Mouse (Mus musculus) kidney, embryonic 14.5 days (tissue): ENCODE results near the gene Smlr1. TPM values are rescaled to one million over a fixed set of nuclear protein-coding genes. Genes with fewer than 3 reads are reported as not detected.

ENCODE experiments used
- ATAC-seq: fragments of 200-750 bp; cut with Nextera tagmentation; 2 replicates; pipeline ENCODE4 v1.8.0; 2017; ENCODE audit warnings: moderate number of reproducible peaks, mild to moderate bottlenecking, moderate TSS enrichment, moderate library complexity; ENCODE audit not compliant: low FRiP score, low TSS enrichment
- H3K27ac ChIP-seq: fragments of 300-500 bp; sonication (generic); 2 replicates; pipeline ENCODE4 v1.5.1; 2014; ENCODE audit warnings: low read depth, mild to moderate bottlenecking, low read length, moderate library complexity, mixed read lengths
- H3K27me3 ChIP-seq: fragments of 300-500 bp; sonication (generic); 2 replicates; pipeline ENCODE4 v1.6.1; 2014; ENCODE audit warnings: mild to moderate bottlenecking, low read length; ENCODE audit not compliant: control insufficient read depth, insufficient read depth
- H3K36me3 ChIP-seq: fragments of 300-500 bp; sonication (generic); 2 replicates; pipeline ENCODE4 v1.6.1; 2014; ENCODE audit warnings: low read length, mixed read lengths; ENCODE audit not compliant: control insufficient read depth, insufficient read depth
- H3K4me1 ChIP-seq: fragments of 300-500 bp; sonication (generic); 2 replicates; pipeline ENCODE4 v1.6.1; 2014; ENCODE audit warnings: low read length, mixed read lengths; ENCODE audit not compliant: control insufficient read depth, insufficient read depth
- H3K4me2 ChIP-seq: fragments of 300-500 bp; sonication (generic); replicated peaks from 2 replicates; pipeline ENCODE4 v1.6.1; 2014; ENCODE audit warnings: low read depth, mild to moderate bottlenecking, low read length
- H3K4me3 ChIP-seq: fragments of 300-500 bp; sonication (generic); 2 replicates; pipeline ENCODE4 v1.5.1; 2014; ENCODE audit warnings: mild to moderate bottlenecking, low read length
- H3K9ac ChIP-seq: fragments of 300-500 bp; sonication (generic); 2 replicates; pipeline ENCODE4 v1.6.1; 2014; ENCODE audit warnings: low read depth, mild to moderate bottlenecking, low read length, moderate library complexity
- H3K9me3 ChIP-seq: fragments of 300-500 bp; sonication (generic); 2 replicates; pipeline ENCODE4 v1.6.1; 2016; ENCODE audit warnings: low read length; ENCODE audit not compliant: control insufficient read depth
- WGBS: fragments of 180-500 bp; shearing (Covaris S2); extraction: QIAGEN DNeasy Blood & Tissue Kit; methylation state at CpG from one replicate; pipeline ENCODE4 v1.1.7; 2014; 5-methylcytosine and 5-hydroxymethylcytosine counted together
- polyA plus RNA-seq: library from polyadenylated mRNA; unstranded; fragments of >200 nt; fragmentation: Nextera tagmentation; extraction: Ambion mirVana; gene quantifications from 2 replicates; pipeline ENCODE4 v1.2.1, GENCODE M21; 2014

Gene Smlr1
- not detected in 2 replicates for polyA plus RNA-seq

DNA sequence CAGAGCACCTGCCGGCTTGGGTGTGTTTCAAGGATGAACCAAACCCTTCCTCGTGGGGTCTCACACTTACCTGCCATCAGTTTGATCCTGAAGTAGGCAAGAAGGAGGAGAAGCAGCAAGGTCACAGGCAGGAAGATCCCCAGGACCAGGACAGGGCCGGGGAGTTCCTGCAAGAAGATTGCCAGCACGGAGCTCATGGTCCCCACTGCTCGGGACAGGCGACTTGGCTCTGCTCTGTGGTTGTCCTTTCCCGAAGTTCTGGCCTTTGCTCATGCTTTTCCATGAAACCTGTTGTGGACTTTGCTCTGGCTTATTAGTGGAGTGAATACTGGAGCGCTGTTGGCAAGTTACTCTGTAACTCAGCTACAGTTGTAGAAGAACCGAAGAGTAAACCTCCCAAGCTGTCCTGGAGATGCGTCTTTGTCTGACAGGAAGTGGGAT, at the start of gene Smlr1:
Gene Smlr1, minus strand, starts transcription at position 377 of the 441 bp plus-strand sequence.
- no peaks in the 10 kb centered on the region for H3K4me1 ChIP-seq
- no peak for ATAC-seq
- no peak within 1 kb of the TSS for H3K4me3 ChIP-seq
- H3K36me3 ChIP-seq = no peaks in the 10 kb centered on the region
- no peak within 1 kb of the TSS for H3K4me2 ChIP-seq
- no peaks in the 10 kb centered on the region for H3K9me3 ChIP-seq
- no peak within 1 kb of the TSS for H3K9ac ChIP-seq
- WGBS = 86% methylated on average over 10 of the region's 10 CpGs
- no peaks in the 10 kb centered on the region for H3K27me3 ChIP-seq
- H3K27ac ChIP-seq = no peak within 1 kb of the TSS

DNA sequence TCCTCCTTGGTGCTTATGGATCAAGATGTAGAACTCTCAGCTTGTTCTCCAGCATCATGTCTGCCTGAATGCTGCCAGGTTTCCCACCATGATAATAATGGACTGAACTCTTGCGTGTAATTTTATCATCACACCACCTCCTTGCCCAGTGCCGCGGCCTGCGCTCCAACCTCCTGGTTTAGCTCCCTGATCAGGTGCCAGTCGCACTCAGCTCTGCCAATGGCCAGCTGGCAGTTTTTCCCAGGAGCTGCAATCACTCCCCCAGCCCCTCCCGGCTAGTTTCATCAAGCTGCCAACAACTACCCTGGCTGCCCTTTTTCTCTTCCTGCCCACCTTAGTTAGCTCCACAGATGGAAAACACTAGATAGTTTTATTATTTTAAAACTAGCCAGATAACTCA, 48.8 kb upstream of the Smlr1 start:
- Histone ChIP-seq H3K4me2 (no peak overlapping the region), H3K9me3 (no peaks in the 10 kb centered on the region), H3K36me3 (no peaks in the 10 kb centered on the region), H3K27me3 (no peaks in the 10 kb centered on the region), H3K9ac (no peak overlapping the region), H3K4me1 (no peaks in the 10 kb centered on the region), H3K4me3 (no peak overlapping the region), H3K27ac (no peak overlapping the region)
- WGBS = 94% methylated on average over 6 of the region's 6 CpGs
- ATAC-seq = no peak

DNA sequence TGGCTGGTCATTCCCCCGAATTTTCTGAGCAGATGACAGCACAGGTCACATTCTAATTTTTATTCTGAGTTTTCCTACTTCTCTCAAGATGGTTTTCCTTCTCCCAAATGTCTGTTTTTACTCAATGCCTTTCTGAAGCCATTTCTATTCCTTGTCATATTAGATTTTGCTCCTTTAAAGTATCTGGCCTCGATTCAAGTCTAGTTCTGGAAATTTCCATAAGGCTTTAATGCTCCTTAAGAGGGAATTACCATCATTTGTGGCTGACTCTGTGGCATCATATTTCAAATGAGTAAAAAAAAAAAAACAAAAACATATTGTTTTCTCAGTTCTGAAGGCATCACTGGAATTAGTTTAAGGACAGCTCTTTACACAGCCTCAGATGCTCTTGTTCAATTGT, 44.0 kb upstream of the Smlr1 start:
- Histone ChIP-seq H3K9me3 (no peaks in the 10 kb centered on the region), H3K27me3 (no peaks in the 10 kb centered on the region), H3K9ac (no peak overlapping the region), H3K4me1 (no peaks in the 10 kb centered on the region), H3K36me3 (no peaks in the 10 kb centered on the region), H3K4me2 (no peak overlapping the region), H3K4me3 (no peak overlapping the region), H3K27ac (no peak overlapping the region)
- ATAC-seq = no peak
- WGBS = 77% methylated on average over 2 of the region's 2 CpGs

DNA sequence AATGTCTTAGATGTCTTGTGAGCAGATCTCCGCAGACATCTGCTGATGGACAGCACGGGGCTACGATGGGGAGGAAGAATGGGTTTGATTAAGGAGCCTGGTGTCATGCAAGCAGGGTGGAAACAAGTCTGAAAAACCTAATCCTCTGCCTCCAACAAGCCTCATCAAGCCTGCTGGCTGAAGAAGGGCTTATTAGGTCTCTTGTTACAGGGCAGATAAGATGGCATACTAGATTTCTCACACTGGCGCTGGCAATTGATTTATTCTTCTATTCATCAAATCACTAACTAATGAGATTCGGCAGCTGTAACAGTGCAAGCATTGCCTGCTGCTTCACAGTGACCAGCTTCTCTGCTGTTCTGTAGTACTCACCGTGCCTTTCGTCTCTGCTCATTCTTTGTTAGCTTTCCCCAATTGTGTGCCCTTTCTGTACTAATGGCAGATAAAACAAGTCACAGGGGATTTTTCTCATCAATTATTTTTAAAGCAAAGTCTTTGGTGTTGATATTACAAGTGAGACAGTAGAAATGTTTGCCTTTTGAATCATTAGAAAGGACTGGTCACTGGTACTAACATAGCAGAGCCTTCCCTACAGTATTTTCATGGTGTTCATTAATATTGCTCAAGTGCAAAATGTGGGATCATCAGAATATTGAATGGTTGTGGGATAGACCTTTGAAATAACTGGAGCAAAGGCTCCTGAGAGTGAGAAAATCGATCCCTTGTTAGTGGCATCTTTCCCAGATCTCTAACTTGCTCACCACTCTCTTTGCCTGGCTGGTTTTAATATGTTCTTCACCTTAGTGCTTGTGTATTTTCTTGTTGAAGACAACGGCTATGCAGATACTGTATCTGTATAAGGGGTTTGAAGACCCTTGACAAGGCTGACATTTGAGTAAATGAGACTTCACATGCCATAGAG, 35.5 kb upstream of the Smlr1 start:
- no peaks in the 10 kb centered on the region for H3K4me1 ChIP-seq
- peak; percentile 43; the same call in 1 of the 2 replicates for ATAC-seq
- 28% methylated on average over 9 of the region's 9 CpGs for WGBS
- H3K36me3 ChIP-seq = no peaks in the 10 kb centered on the region
- H3K27ac ChIP-seq = no peak overlapping the region
- no peak overlapping the region for H3K4me3 ChIP-seq
- H3K27me3 ChIP-seq = no peaks in the 10 kb centered on the region
- H3K9ac ChIP-seq = no peak overlapping the region
- H3K9me3 ChIP-seq = no peaks in the 10 kb centered on the region
- H3K4me2 ChIP-seq = no peak overlapping the region

DNA sequence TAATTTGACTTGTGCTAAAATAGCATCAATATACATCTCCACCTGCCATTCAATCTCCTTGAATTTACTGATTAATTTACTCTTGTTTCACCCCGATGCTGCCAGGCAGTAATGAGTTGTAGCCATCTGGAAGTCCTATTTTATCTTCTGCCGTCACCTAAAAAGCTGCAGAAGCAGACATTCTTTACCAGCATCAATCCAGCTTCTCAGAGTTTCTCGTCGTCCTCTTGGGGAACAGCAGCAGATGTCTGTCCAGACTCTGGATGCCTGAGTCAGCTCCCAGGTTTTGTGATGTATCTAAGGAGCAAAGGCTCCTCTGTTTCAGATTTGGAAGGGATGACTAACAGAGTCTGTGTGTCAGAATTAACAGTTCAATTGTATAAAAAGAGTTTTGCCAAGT, 16.9 kb upstream of the Smlr1 start:
- H3K4me1 ChIP-seq = no peaks in the 10 kb centered on the region
- no peak for ATAC-seq
- H3K9ac ChIP-seq = no peak overlapping the region
- no peak overlapping the region for H3K27ac ChIP-seq
- 54% methylated on average over 4 of the region's 4 CpGs for WGBS
- H3K4me3 ChIP-seq = no peak overlapping the region
- H3K36me3 ChIP-seq = no peaks in the 10 kb centered on the region
- H3K27me3 ChIP-seq = no peaks in the 10 kb centered on the region
- H3K9me3 ChIP-seq = no peaks in the 10 kb centered on the region
- H3K4me2 ChIP-seq = no peak overlapping the region

DNA sequence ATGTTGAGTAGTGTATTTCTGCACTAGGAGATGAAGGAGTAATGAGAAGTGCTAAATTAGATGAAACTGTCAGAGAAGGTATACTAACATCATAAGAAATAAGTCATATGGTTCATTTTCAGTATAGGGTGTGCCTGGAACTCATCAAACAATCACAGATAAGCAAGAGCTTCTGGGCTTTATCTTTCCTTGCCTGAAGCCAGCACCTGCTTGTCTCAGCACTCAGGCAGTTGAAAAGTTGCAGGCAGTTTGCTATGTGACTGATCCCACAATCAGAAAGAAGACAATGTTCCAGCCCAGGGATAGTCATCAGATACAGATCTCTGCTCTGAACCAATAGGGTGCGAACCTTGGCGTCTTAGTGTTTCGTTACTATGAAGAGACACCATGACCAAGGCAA, 5.0 kb upstream of the Smlr1 start:
- H3K4me3 ChIP-seq = no peak overlapping the region
- no peak for ATAC-seq
- 96% methylated on average over 3 of the region's 3 CpGs for WGBS

DNA sequence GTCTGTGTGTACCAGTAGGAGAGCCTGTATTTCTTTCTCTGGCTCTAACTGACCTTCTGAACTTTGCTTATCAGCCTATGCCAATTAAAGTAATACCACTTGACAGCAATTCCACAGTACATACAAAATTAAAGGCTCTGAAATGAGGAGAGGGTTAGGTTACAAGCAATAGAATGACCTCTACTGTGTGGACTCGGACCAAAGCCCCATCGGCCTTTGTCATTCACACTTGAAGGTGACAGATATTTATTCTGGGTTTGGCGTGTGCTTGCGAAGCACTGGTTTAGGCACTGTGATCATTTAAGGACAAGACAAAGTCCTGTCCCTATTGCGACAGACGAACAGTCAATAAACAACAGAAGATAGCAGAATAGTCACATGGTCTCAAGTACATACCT, 3.7 kb upstream of the Smlr1 start:
- no peaks in the 10 kb centered on the region for H3K4me1 ChIP-seq
- no peaks in the 10 kb centered on the region for H3K36me3 ChIP-seq
- 76% methylated on average over 6 of the region's 6 CpGs for WGBS

More for the DNA sequence above, 5.0 kb upstream of the Smlr1 start:
- no peak overlapping the region for H3K27ac ChIP-seq
- H3K27me3 ChIP-seq = no peaks in the 10 kb centered on the region
- H3K4me2 ChIP-seq = no peak overlapping the region
- no peak overlapping the region for H3K9ac ChIP-seq
- no peaks in the 10 kb centered on the region for H3K36me3 ChIP-seq
- no peaks in the 10 kb centered on the region for H3K9me3 ChIP-seq
- no peaks in the 10 kb centered on the region for H3K4me1 ChIP-seq

DNA sequence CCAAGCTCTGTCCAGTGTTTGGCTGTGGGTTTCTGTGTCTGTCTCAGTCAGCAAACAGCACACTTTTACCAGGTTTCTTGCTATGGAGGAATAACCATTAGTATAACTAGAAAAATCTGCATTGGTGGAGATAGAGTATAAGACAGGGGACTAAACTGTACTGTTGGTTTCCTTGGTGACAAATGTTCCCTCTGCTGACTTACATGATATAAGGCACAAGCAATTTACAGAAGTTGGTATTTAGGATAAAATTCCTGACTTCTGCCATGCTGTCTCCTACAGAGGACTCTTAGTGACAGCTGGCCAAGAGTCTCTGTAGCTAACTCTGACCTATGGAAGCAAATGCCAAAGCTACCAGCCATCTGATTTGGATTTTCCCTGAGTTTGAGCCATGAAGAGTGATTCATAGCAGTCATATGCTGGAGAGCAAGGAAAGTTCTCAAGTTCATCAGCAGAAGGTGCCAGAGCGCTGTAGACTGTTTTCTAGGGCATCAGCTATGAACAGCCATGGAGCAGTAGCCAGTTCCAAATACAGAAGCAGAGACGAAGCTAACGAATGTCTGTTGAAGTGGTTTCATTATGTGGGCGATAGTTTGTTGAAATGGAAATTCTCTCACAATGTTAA, 3.2 kb upstream of the Smlr1 start:
- no peaks in the 10 kb centered on the region for H3K9me3 ChIP-seq

More for the DNA sequence above, 3.7 kb upstream of the Smlr1 start:
- no peaks in the 10 kb centered on the region for H3K9me3 ChIP-seq
- no peaks in the 10 kb centered on the region for H3K27me3 ChIP-seq
- no peak for ATAC-seq
- no peak overlapping the region for H3K4me2 ChIP-seq
- no peak overlapping the region for H3K27ac ChIP-seq
- H3K9ac ChIP-seq = no peak overlapping the region
- H3K4me3 ChIP-seq = no peak overlapping the region

DNA sequence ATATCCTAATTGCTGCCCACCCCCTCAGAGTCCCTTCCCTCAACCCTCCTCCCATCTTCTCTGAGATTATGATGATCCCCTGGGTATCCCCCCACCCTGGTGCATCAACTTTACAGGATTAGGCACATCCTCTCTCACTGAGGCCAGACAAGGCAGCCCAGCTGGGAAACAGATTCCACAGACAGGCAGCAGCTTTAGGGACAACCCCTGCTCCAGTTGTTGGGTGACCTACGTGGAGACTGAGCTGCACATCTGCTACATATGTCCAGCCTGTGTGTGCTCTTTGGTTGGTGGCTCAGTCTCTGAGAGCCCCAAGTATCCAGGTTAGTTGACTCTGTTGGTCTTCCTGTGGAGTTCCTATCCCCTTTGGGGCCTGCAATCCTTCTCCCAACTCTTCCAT, 2.7 kb upstream of the Smlr1 start:
- H3K27me3 ChIP-seq = no peaks in the 10 kb centered on the region
- H3K4me2 ChIP-seq = no peak overlapping the region
- no peak overlapping the region for H3K4me3 ChIP-seq
- H3K4me1 ChIP-seq = no peaks in the 10 kb centered on the region
- no peak for ATAC-seq
- no peak overlapping the region for H3K27ac ChIP-seq
- no peaks in the 10 kb centered on the region for H3K9me3 ChIP-seq
- no peaks in the 10 kb centered on the region for H3K36me3 ChIP-seq
- H3K9ac ChIP-seq = no peak overlapping the region
- 80% methylated on average over 1 of the region's 1 CpGs for WGBS

More for the DNA sequence above, 3.2 kb upstream of the Smlr1 start:
- Histone ChIP-seq H3K4me1 (no peaks in the 10 kb centered on the region), H3K27ac (no peak overlapping the region), H3K4me2 (no peak overlapping the region), H3K4me3 (no peak overlapping the region), H3K36me3 (no peaks in the 10 kb centered on the region), H3K27me3 (no peaks in the 10 kb centered on the region), H3K9ac (no peak overlapping the region)
- no peak for ATAC-seq
- WGBS = 85% methylated on average over 4 of the region's 4 CpGs
